In the genomic region with DNA sequence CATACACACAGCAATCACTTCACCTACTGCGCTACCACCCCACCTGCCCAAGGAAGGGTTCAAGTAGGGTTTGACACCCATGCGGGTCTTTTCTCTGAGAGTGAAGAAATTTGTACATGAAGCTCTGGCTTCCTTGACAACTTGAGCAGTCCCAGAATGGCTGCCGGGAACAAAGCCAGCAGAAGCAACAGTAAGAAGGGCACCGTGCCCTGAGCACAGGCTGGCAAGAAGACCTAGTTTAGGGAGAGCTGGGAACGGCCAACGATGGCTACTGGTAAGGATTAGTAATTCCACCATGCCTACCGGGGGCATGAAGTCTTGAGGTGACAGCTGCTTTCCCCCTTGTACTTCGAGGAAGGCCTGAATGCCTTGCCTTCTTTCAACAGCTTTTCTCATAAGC, we compare ENCODE assay signal across 12 mouse cellular contexts. TPM values are rescaled to one million over a fixed set of nuclear protein-coding genes. Genes with fewer than 3 reads are reported as not detected.
DNase-seq lines count a peak whose midpoint lies in the region; ATAC-seq and TF ChIP-seq lines count a peak whose summit lies in the region.
"Had no signal": no experiment of that assay in that cellular context is flagged by ENCODE, and none has a peak within 500 bp of the region (broad histone marks: within the 10 kb centered on the region; RNA-seq: fewer than 3 reads in every experiment).

No protein-coding gene starts in this region.

- 74% methylated on average over 8 of the region's 8 CpGs for WGBS in midbrain, postnatal 0 days
- 83% methylated on average over 8 of the region's 8 CpGs for WGBS in midbrain, embryonic 13.5 days

- no peak for ATAC-seq in midbrain, postnatal 0 days (ENCODE audit: low FRiP score)
- ATAC-seq in midbrain, embryonic 13.5 days, result no peak
- ATAC-seq: CD4-positive, CD25-positive, alpha-beta regulatory T cell, adult 4 months; liver, embryonic 12.5 days had no signal

- H3K4me2 ChIP-seq in midbrain, postnatal 0 days (ENCODE audit: low read depth, low read length, poor library complexity, severe bottlenecking), result no peak overlapping the region
- no peak overlapping the region for H3K4me2 ChIP-seq in midbrain, embryonic 13.5 days (replicated peaks)
- H3K4me2 ChIP-seq: liver, embryonic 12.5 days had no signal

- H3K4me1 ChIP-seq in midbrain, postnatal 0 days (ENCODE audit: insufficient read depth, low read length), result no peaks in the 10 kb centered on the region
- H3K4me1 ChIP-seq in midbrain, embryonic 13.5 days (replicated peaks), result no peaks in the 10 kb centered on the region

- peak; percentile 22 to 27 for DNase-seq in frontal cortex, postnatal 10 days (ENCODE audit: low spot score in 2 of 2)
- DNase-seq in frontal cortex, postnatal 25 days (ENCODE audit: low spot score in 2 of 2), result no peak
- peak; percentile 60 for DNase-seq in midbrain, postnatal 0 days (ENCODE audit: low spot score)
- DNase-seq in cerebellum, postnatal 10 days, result peak; percentile 92 to 93
- peak; percentile 85 to 86 for DNase-seq in right cerebral cortex, postnatal 10 days (ENCODE audit: low spot score in 2 of 2)
- DNase-seq in spleen, adult 18-20 months, result no peak
- DNase-seq in spleen, postnatal 10 days (ENCODE audit: low spot score in 2 of 2), result no peak
- DNase-seq: heart, postnatal 10 days had no signal

- H3K4me3 ChIP-seq in midbrain, postnatal 0 days (ENCODE audit: low read depth, low read length), result no peak overlapping the region
- H3K4me3 ChIP-seq in midbrain, embryonic 13.5 days (replicated peaks), result no peak overlapping the region
- H3K4me3 ChIP-seq: layer of hippocampus, adult 2 months; liver, embryonic 12.5 days had no signal

- no peak overlapping the region for H3K27ac ChIP-seq in midbrain, postnatal 0 days (ENCODE audit: low read depth, low read length)
- H3K27ac ChIP-seq in midbrain, embryonic 13.5 days, result no peak overlapping the region
- H3K27ac ChIP-seq: layer of hippocampus, adult 2 months; liver, embryonic 12.5 days had no signal

- H3K9ac ChIP-seq in midbrain, postnatal 0 days (replicated peaks; ENCODE audit: low read length, poor library complexity, severe bottlenecking), result no peak overlapping the region
- no peak overlapping the region for H3K9ac ChIP-seq in midbrain, embryonic 13.5 days (replicated peaks)
- H3K9ac ChIP-seq: liver, embryonic 12.5 days had no signal

- no peaks in the 10 kb centered on the region for H3K9me3 ChIP-seq in midbrain, postnatal 0 days (ENCODE audit: low read length)
- no peaks in the 10 kb centered on the region for H3K9me3 ChIP-seq in midbrain, embryonic 13.5 days
- H3K9me3 ChIP-seq: liver, embryonic 12.5 days had no signal

- no peaks in the 10 kb centered on the region for H3K27me3 ChIP-seq in midbrain, postnatal 0 days (ENCODE audit: insufficient read depth, low read length)
- no peaks in the 10 kb centered on the region for H3K27me3 ChIP-seq in midbrain, embryonic 13.5 days
- H3K27me3 ChIP-seq: liver, embryonic 12.5 days had no signal

- TF ChIP-seq CTCF in midbrain, postnatal 0 days (IDR thresholded peaks at IDR 0.05), result no peak

- H3K36me3 ChIP-seq in midbrain, postnatal 0 days (ENCODE audit: insufficient read depth, low read length), result no peaks in the 10 kb centered on the region
- H3K36me3 ChIP-seq in midbrain, embryonic 13.5 days, result no peaks in the 10 kb centered on the region
- H3K36me3 ChIP-seq: liver, embryonic 12.5 days had no signal

RNA-seq across cellular contexts. Expression of gene Arhgap28, which starts 41.9 kb away (rescaled TPM):
- total RNA-seq in midbrain, postnatal 0 days (2014; rRNA removed), result 5.1 and 6.6 TPM in 2 replicates
- 2.8 and 2.9 TPM in 2 replicates for polyA plus RNA-seq in midbrain, postnatal 0 days (2015; fragmentation: Nextera tagmentation; extraction: Ambion mirVana)
- polyA plus RNA-seq in midbrain, embryonic 13.5 days (2015; fragmentation: Nextera tagmentation; extraction: Ambion mirVana), result 6.9 and 8.8 TPM in 2 replicates
- polyA plus RNA-seq: CD4-positive, CD25-positive, alpha-beta regulatory T cell, adult 4 months had no signal

Comparison
In these comparisons a context has a peak if more than half of its experiments do, and no peak if none do; other contexts are left out.
1. DNase-seq: peak in frontal cortex, postnatal 10 days (2 of 2), midbrain, postnatal 0 days (single experiment), cerebellum, postnatal 10 days (2 of 2) and right cerebral cortex, postnatal 10 days (2 of 2); none in frontal cortex, postnatal 25 days (0 of 2), spleen, adult 18-20 months (0 of 2) and spleen, postnatal 10 days (0 of 2).